Mouse (Mus musculus) ES-Bruce4 (cell line): ENCODE results near the gene Selenos. TPM values are rescaled to one million over a fixed set of nuclear protein-coding genes. Genes with fewer than 3 reads are reported as not detected.

Experiments used
- H3K27ac ChIP-seq: 2 replicates; pipeline ENCODE4 v1.5.1; 2012; ENCODE audit warnings: low read length, inconsistent platforms; ENCODE audit not compliant: insufficient read depth
- H3K27me3 ChIP-seq: 2 replicates; pipeline ENCODE4 v1.6.1; 2012; ENCODE audit warnings: mild to moderate bottlenecking, low read length, inconsistent platforms; ENCODE audit not compliant: control insufficient read depth, poor library complexity, insufficient read depth, severe bottlenecking
- H3K36me3 ChIP-seq: 2 replicates; pipeline ENCODE4 v1.6.1; 2012; ENCODE audit warnings: inconsistent platforms, mild to moderate bottlenecking, low read length, moderate library complexity; ENCODE audit not compliant: control insufficient read depth, poor library complexity, insufficient read depth, severe bottlenecking
- H3K4me1 ChIP-seq: one replicate; pipeline ENCODE4 v1.8.1; 2011; ENCODE audit warnings: low read length; ENCODE audit not compliant: control insufficient read depth, insufficient read depth
- H3K4me3 ChIP-seq: 2 replicates; pipeline ENCODE4 v1.5.1; 2011; ENCODE audit warnings: low read depth, mild to moderate bottlenecking, low read length
- H3K9ac ChIP-seq: 2 replicates; pipeline ENCODE4 v1.6.1; 2012; ENCODE audit warnings: low read depth, mild to moderate bottlenecking, inconsistent platforms; ENCODE audit not compliant: poor library complexity, severe bottlenecking
- H3K9me3 ChIP-seq: replicated peaks from 2 replicates; pipeline ENCODE4 v1.6.1; 2012; ENCODE audit warnings: mild to moderate bottlenecking, low read length, inconsistent platforms; ENCODE audit not compliant: control insufficient read depth, poor library complexity, insufficient read depth, severe bottlenecking
- CTCF ChIP-seq: IDR thresholded peaks from one replicate; pipeline ENCODE4 v1.8.1; 2011; ENCODE audit warnings: low read depth, low read length
- EP300 ChIP-seq: IDR thresholded peaks from 2 replicates; pipeline ENCODE4 v1.6.1; 2011; ENCODE audit warnings: low read depth, low read length; ENCODE audit not compliant: insufficient read depth
- POLR2A ChIP-seq: IDR thresholded peaks from one replicate; pipeline ENCODE4 v1.8.1; 2011; ENCODE audit warnings: low read length; ENCODE audit not compliant: insufficient read depth
- polyA plus RNA-seq: library from polyadenylated mRNA; stranded (reverse); fragments of >200 nt; gene quantifications from 2 replicates; pipeline ENCODE4 v1.2.4, GENCODE M21; 2011; ENCODE audit warnings: low read depth; ENCODE audit not compliant: missing spikeins, insufficient read depth, insufficient read length

Gene Selenos
- polyA plus RNA-seq, 1 experiment = 42.9 TPM

GRCm38 (mm10) chr7:66136187-66136586 lies 56.7 kb downstream of the Selenos start:
- H3K27ac ChIP-seq = no peak overlapping the region

DNA sequence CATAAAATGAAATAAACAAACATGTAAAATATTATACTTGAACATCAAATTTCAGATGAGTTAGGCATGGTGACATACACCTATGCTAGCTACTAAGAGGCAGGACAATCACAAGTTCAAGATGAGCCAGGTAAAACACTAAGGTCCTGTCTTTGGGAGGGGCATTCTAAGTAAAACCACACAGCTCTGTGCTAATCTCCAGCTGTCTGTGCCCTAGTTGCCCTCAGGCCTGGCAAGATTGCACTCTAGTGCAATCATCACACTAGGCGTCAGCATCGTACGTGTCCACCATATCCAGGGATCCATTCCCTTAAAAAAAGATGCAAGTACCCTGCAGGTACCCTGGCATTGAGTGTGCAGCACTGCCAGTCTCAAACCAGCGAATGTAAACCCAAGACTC lies 57.9 kb downstream of the Selenos start:
- Histone ChIP-seq H3K4me1 (no peaks in the 10 kb centered on the region), H3K9me3 (no peaks in the 10 kb centered on the region), H3K9ac (no peak overlapping the region), H3K36me3 (no peaks in the 10 kb centered on the region; the same call in 1 of the 2 replicates), H3K27me3 (no peaks in the 10 kb centered on the region; the same call in 1 of the 2 replicates), H3K27ac (no peak overlapping the region), H3K4me3 (no peak overlapping the region)
- no peak for TF ChIP-seq CTCF
- no peak for TF ChIP-seq POLR2A
- no peak for TF ChIP-seq EP300

More at GRCm38 (mm10) chr7:66136187-66136586, 56.7 kb downstream of the Selenos start:
- Histone ChIP-seq H3K9me3 (no peaks in the 10 kb centered on the region; the same call in 1 of the 2 replicates), H3K4me1 (no peaks in the 10 kb centered on the region), H3K9ac (no peak overlapping the region), H3K36me3 (no peaks in the 10 kb centered on the region; the same call in 1 of the 2 replicates), H3K4me3 (no peak overlapping the region), H3K27me3 (no peaks in the 10 kb centered on the region; the same call in 1 of the 2 replicates)
- TF ChIP-seq CTCF = no peak
- no peak for TF ChIP-seq POLR2A

- TF ChIP-seq POLR2A (no peak), CTCF (no peak), EP300 (no peak)
- no peaks in the 10 kb centered on the region; the same call in 1 of the 2 replicates for H3K27me3 ChIP-seq
- H3K27ac ChIP-seq = no peak overlapping the region
- no peaks in the 10 kb centered on the region; the same call in 1 of the 2 replicates for H3K36me3 ChIP-seq
- H3K9me3 ChIP-seq = no peaks in the 10 kb centered on the region
- no peaks in the 10 kb centered on the region for H3K4me1 ChIP-seq
- H3K9ac ChIP-seq = no peak overlapping the region
- H3K4me3 ChIP-seq = no peak overlapping the region
These were observed 58.9 kb downstream of the Selenos start for GRCm38 (mm10) chr7:66138301-66138700.

DNA sequence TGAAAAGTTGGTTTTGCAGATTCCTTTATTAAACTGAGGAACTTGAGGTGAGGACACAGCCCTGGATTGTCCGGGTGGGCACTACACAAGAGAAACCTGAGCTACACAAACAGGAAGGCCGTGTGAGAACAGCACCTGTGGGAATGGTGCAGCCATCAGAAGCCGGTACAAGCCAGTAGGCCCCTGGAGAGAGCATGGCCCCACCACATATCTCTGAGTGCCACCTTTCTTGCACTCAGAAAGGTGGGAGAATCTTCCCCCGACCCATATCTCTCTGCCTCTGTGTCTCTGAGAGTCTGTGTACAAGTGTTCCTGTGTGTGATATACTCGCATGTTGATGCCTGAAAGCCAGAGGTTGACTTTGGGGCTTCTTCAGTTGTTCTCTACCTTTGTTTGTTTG lies 59.4 kb downstream of the Selenos start:
- TF ChIP-seq POLR2A (no peak), EP300 (no peak), CTCF (no peak)
- no peak overlapping the region for H3K9ac ChIP-seq
- no peaks in the 10 kb centered on the region; the same call in 1 of the 2 replicates for H3K27me3 ChIP-seq
- no peaks in the 10 kb centered on the region for H3K4me1 ChIP-seq
- no peak overlapping the region for H3K4me3 ChIP-seq
- H3K36me3 ChIP-seq = no peaks in the 10 kb centered on the region; the same call in 1 of the 2 replicates
- no peak overlapping the region for H3K27ac ChIP-seq
- H3K9me3 ChIP-seq = no peaks in the 10 kb centered on the region

Other genes with a start within 250 kb of the Selenos start
- gene Pcsk6, start 217.9 kb upstream of the Selenos start, polyA plus RNA-seq = 38.5 and 39.5 TPM in 2 replicates
- gene Gm45213, start 36.0 kb upstream of the Selenos start, polyA plus RNA-seq = not detected in 2 replicates
- 152 and 155 TPM in 2 replicates for gene Snrpa1, start 20.6 kb upstream of the Selenos start, polyA plus RNA-seq
- gene Chsy1, start 29.9 kb downstream of the Selenos start, polyA plus RNA-seq = 25.8 and 27.6 TPM in 2 replicates